Mouse (Mus musculus): ENCODE results near the gene Strip1. TPM values are rescaled to one million over a fixed set of nuclear protein-coding genes. Genes with fewer than 3 reads are reported as not detected.

The Strip1 gene
- polyA plus RNA-seq, 1 experiment, result 0.44 TPM

GRCm38 (mm10) chr3:107632786-107633185, 1.3 kb upstream of the Strip1 start:
- H3K27me3 ChIP-seq (ENCODE audit: control insufficient read depth), result no peaks in the 10 kb centered on the region; the same call in 1 of the 2 replicates
- H3K4me3 ChIP-seq (replicated peaks), result no peak overlapping the region
- TF ChIP-seq TAL1 (IDR thresholded peaks at IDR 0.05; ENCODE audit: low read length) (no peak), GATA1 (IDR thresholded peaks at IDR 0.05; ENCODE audit: low read length) (no peak)
- no peaks in the 10 kb centered on the region for H3K9me3 ChIP-seq (ENCODE audit: control insufficient read depth, low read length)
- peaks cover 20% of the 10 kb centered on the region for H3K4me1 ChIP-seq (ENCODE audit: control insufficient read depth)
- peaks cover 4% of the 10 kb centered on the region for H3K36me3 ChIP-seq (ENCODE audit: control insufficient read depth)

GRCm38 (mm10) chr3:107630682-107631522, 592 bp downstream of the Strip1 start, which contains the start of gene Gm10961:
Gm10961 (plus strand) TSS chr3:107631322.
- peaks cover 20% of the 10 kb centered on the region for H3K4me1 ChIP-seq (ENCODE audit: control insufficient read depth)
- TF ChIP-seq GATA1 (IDR thresholded peaks at IDR 0.05; ENCODE audit: low read length) (no peak), TAL1 (IDR thresholded peaks at IDR 0.05; ENCODE audit: low read length) (no peak)
- H3K4me3 ChIP-seq (replicated peaks), result peak within 1 kb of the TSS; percentile 88
- no peaks in the 10 kb centered on the region for H3K9me3 ChIP-seq (ENCODE audit: control insufficient read depth, low read length)
- no peaks in the 10 kb centered on the region; the same call in 1 of the 2 replicates for H3K27me3 ChIP-seq (ENCODE audit: control insufficient read depth)
- peaks cover 21% of the 10 kb centered on the region for H3K36me3 ChIP-seq (ENCODE audit: control insufficient read depth)

- no peaks in the 10 kb centered on the region for H3K27me3 ChIP-seq (ENCODE audit: control insufficient read depth)
- peaks cover 36% of the 10 kb centered on the region for H3K36me3 ChIP-seq (ENCODE audit: control insufficient read depth)
- TF ChIP-seq GATA1 (IDR thresholded peaks at IDR 0.05; ENCODE audit: low read length), result no peak
- H3K4me1 ChIP-seq (ENCODE audit: control insufficient read depth), result peaks cover 20% of the 10 kb centered on the region
- no peaks in the 10 kb centered on the region for H3K9me3 ChIP-seq (ENCODE audit: control insufficient read depth, low read length)
- H3K4me3 ChIP-seq (replicated peaks), result no peak overlapping the region
Observed at GRCm38 (mm10) chr3:107629411-107629810, 2.1 kb downstream of the Strip1 start.

- TF ChIP-seq TAL1 (IDR thresholded peaks at IDR 0.05; ENCODE audit: low read length), result no peak
- no peak for TF ChIP-seq GATA1 (IDR thresholded peaks at IDR 0.05; ENCODE audit: low read length)
Observed at GRCm38 (mm10) chr3:107628551-107628950, 2.9 kb downstream of the Strip1 start.

GRCm38 (mm10) chr3:107627641-107628040, 3.9 kb downstream of the Strip1 start:
- Histone ChIP-seq H3K9me3 (ENCODE audit: control insufficient read depth, low read length) (no peaks in the 10 kb centered on the region), H3K27me3 (ENCODE audit: control insufficient read depth) (no peaks in the 10 kb centered on the region), H3K4me1 (ENCODE audit: control insufficient read depth) (peaks cover 20% of the 10 kb centered on the region), H3K4me3 (replicated peaks) (no peak overlapping the region), H3K36me3 (ENCODE audit: control insufficient read depth) (peaks cover 52% of the 10 kb centered on the region)
- TF ChIP-seq GATA1 (IDR thresholded peaks at IDR 0.05; ENCODE audit: low read length), result no peak

More at GRCm38 (mm10) chr3:107628551-107628950, 2.9 kb downstream of the Strip1 start:
- Histone ChIP-seq H3K4me3 (replicated peaks) (no peak overlapping the region), H3K4me1 (ENCODE audit: control insufficient read depth) (peaks cover 20% of the 10 kb centered on the region), H3K36me3 (ENCODE audit: control insufficient read depth) (peaks cover 43% of the 10 kb centered on the region), H3K9me3 (ENCODE audit: control insufficient read depth, low read length) (no peaks in the 10 kb centered on the region), H3K27me3 (ENCODE audit: control insufficient read depth) (no peaks in the 10 kb centered on the region)

GRCm38 (mm10) chr3:107626751-107627150, 4.7 kb downstream of the Strip1 start:
- H3K4me1 ChIP-seq (ENCODE audit: control insufficient read depth), result peaks cover 15% of the 10 kb centered on the region
- TF ChIP-seq TAL1 (IDR thresholded peaks at IDR 0.05; ENCODE audit: low read length) (no peak), GATA1 (IDR thresholded peaks at IDR 0.05; ENCODE audit: low read length) (no peak)
- H3K9me3 ChIP-seq (ENCODE audit: control insufficient read depth, low read length), result no peaks in the 10 kb centered on the region
- peaks cover 60% of the 10 kb centered on the region for H3K36me3 ChIP-seq (ENCODE audit: control insufficient read depth)
- no peaks in the 10 kb centered on the region for H3K27me3 ChIP-seq (ENCODE audit: control insufficient read depth)
- H3K4me3 ChIP-seq (replicated peaks), result no peak overlapping the region

- H3K4me1 ChIP-seq (ENCODE audit: control insufficient read depth), result peaks cover 5% of the 10 kb centered on the region
- no peak for TF ChIP-seq TAL1 (IDR thresholded peaks at IDR 0.05; ENCODE audit: low read length)
- TF ChIP-seq GATA1 (IDR thresholded peaks at IDR 0.05; ENCODE audit: low read length), result no peak
- no peaks in the 10 kb centered on the region for H3K9me3 ChIP-seq (ENCODE audit: control insufficient read depth, low read length)
- peaks cover 72% of the 10 kb centered on the region for H3K36me3 ChIP-seq (ENCODE audit: control insufficient read depth)
- H3K4me3 ChIP-seq (replicated peaks), result no peak overlapping the region
- no peaks in the 10 kb centered on the region for H3K27me3 ChIP-seq (ENCODE audit: control insufficient read depth)
Observed at GRCm38 (mm10) chr3:107625536-107625935, 6.0 kb downstream of the Strip1 start.

- Histone ChIP-seq H3K27me3 (ENCODE audit: control insufficient read depth) (no peaks in the 10 kb centered on the region), H3K4me1 (ENCODE audit: control insufficient read depth) (peaks cover under 1% of the 10 kb centered on the region; the same call in 1 of the 2 replicates), H3K36me3 (ENCODE audit: control insufficient read depth) (peaks cover 77% of the 10 kb centered on the region), H3K9me3 (ENCODE audit: control insufficient read depth, low read length) (no peaks in the 10 kb centered on the region), H3K4me3 (replicated peaks) (no peak overlapping the region)
- TF ChIP-seq GATA1 (IDR thresholded peaks at IDR 0.05; ENCODE audit: low read length), result no peak
- TF ChIP-seq TAL1 (IDR thresholded peaks at IDR 0.05; ENCODE audit: low read length), result no peak
Observed at GRCm38 (mm10) chr3:107624424-107624823, 7.1 kb downstream of the Strip1 start.

GRCm38 (mm10) chr3:107622537-107622936, 9.0 kb downstream of the Strip1 start:
- Histone ChIP-seq H3K4me1 (ENCODE audit: control insufficient read depth) (no peaks in the 10 kb centered on the region), H3K9me3 (ENCODE audit: control insufficient read depth, low read length) (no peaks in the 10 kb centered on the region), H3K36me3 (ENCODE audit: control insufficient read depth) (peaks cover 89% of the 10 kb centered on the region), H3K27me3 (ENCODE audit: control insufficient read depth) (no peaks in the 10 kb centered on the region), H3K4me3 (replicated peaks) (no peak overlapping the region)
- TF ChIP-seq GATA1 (IDR thresholded peaks at IDR 0.05; ENCODE audit: low read length) (no peak), TAL1 (IDR thresholded peaks at IDR 0.05; ENCODE audit: low read length) (no peak)

All from erythroblast, embryonic 14.5 days (primary cell).